Mouse (Mus musculus): ENCODE results near the gene Gm5039. TPM values are rescaled to one million over a fixed set of nuclear protein-coding genes. Genes with fewer than 3 reads are reported as not detected.
"Not testable (repeated sequence)": the region's sequence is repeated elsewhere in the genome, so short reads cannot be mapped to it uniquely, and the experiment has no call there.

Gene Gm5039
- polyA plus RNA-seq, 1 experiment: not detected

GRCm38 (mm10) chr12:88314556-88314955 lies 9.3 kb downstream of the Gm5039 start:
- Histone ChIP-seq H3K27ac (ENCODE audit: insufficient read depth, low read length) (no peak overlapping the region), H3K4me3 (ENCODE audit: insufficient read depth, low read length) (no peak overlapping the region), H3K4me1 (ENCODE audit: control insufficient read depth, insufficient read depth, low read length) (no peaks in the 10 kb centered on the region)
- TF ChIP-seq POLR2A (IDR thresholded peaks at IDR 0.05; ENCODE audit: low read depth, low read length): no peak
- no peak for TF ChIP-seq CTCF (IDR thresholded peaks at IDR 0.05; ENCODE audit: borderline replicate concordance, insufficient read depth, low read length)

- not testable (repeated sequence) for H3K27ac ChIP-seq (ENCODE audit: insufficient read depth, low read length); H3K4me3 ChIP-seq (ENCODE audit: insufficient read depth, low read length); H3K4me1 ChIP-seq (ENCODE audit: control insufficient read depth, insufficient read depth, low read length)
Measured at GRCm38 (mm10) chr12:88297171-88297570, 26.7 kb downstream of the Gm5039 start.

GRCm38 (mm10) chr12:88293082-88293481 lies 30.7 kb downstream of the Gm5039 start:
- not testable (repeated sequence) for H3K27ac ChIP-seq (ENCODE audit: insufficient read depth, low read length); H3K4me3 ChIP-seq (ENCODE audit: insufficient read depth, low read length); H3K4me1 ChIP-seq (ENCODE audit: control insufficient read depth, insufficient read depth, low read length)

GRCm38 (mm10) chr12:88285224-88285623 lies 38.6 kb downstream of the Gm5039 start:
- not testable (repeated sequence) for H3K4me3 ChIP-seq (ENCODE audit: insufficient read depth, low read length); H3K27ac ChIP-seq (ENCODE audit: insufficient read depth, low read length); H3K4me1 ChIP-seq (ENCODE audit: control insufficient read depth, insufficient read depth, low read length)

- not testable (repeated sequence) for H3K4me3 ChIP-seq (ENCODE audit: insufficient read depth, low read length); H3K4me1 ChIP-seq (ENCODE audit: control insufficient read depth, insufficient read depth, low read length); H3K27ac ChIP-seq (ENCODE audit: insufficient read depth, low read length)
Measured at GRCm38 (mm10) chr12:88274400-88274799, 49.4 kb downstream of the Gm5039 start, which contains the start of gene Gm5662. Gene Gm5662, minus strand, starts transcription at chr12:88274500.

Other genes starting within 250 kb of the Gm5039 start
- not detected in 2 replicates for gene Gm16368, start 240.3 kb downstream of the Gm5039 start, polyA plus RNA-seq (2011; ENCODE audit: insufficient read length, low read depth, missing spikeins)
- not detected in 2 replicates for gene Gm10436, start 141.9 kb downstream of the Gm5039 start, polyA plus RNA-seq (2011; ENCODE audit: insufficient read length, low read depth, missing spikeins)
- not detected in 2 replicates for gene Gm8332, start 73.9 kb downstream of the Gm5039 start, polyA plus RNA-seq (2011; ENCODE audit: insufficient read length, low read depth, missing spikeins)
- gene Gm5662, start 49.5 kb downstream of the Gm5039 start, polyA plus RNA-seq (2011; ENCODE audit: insufficient read length, low read depth, missing spikeins): not detected in 2 replicates
- 8.7 and 10.7 TPM in 2 replicates for gene Adck1, start 36.5 kb upstream of the Gm5039 start, polyA plus RNA-seq (2011; ENCODE audit: insufficient read length, low read depth, missing spikeins)